In genomic region chr9:65120935-65121334, GRCm38 (mm10) we compare ENCODE assay signal across 9 mouse cellular contexts. TPM values are rescaled to one million over a fixed set of nuclear protein-coding genes. Genes with fewer than 3 reads are reported as not detected.
A peak's percentile ranks its signal among the peaks of the same experiment; 100 is the strongest.
DNase-seq lines count a peak whose midpoint lies in the region; ATAC-seq lines count a peak whose summit lies in the region.
"Had no signal": no experiment of that assay in that cellular context is flagged by ENCODE, and none has a peak within 500 bp of the region (broad histone marks: within the 10 kb centered on the region; RNA-seq: fewer than 3 reads in every experiment).

No protein-coding gene starts in this region.

- no peak overlapping the region for H3K27ac ChIP-seq in hindbrain, embryonic 10.5 days
- no peak overlapping the region for H3K27ac ChIP-seq in hindbrain, embryonic 13.5 days
- no peak overlapping the region for H3K27ac ChIP-seq in limb, embryonic 12.5 days
- H3K27ac ChIP-seq in midbrain, embryonic 15.5 days, result no peak overlapping the region
- H3K27ac ChIP-seq: liver, embryonic 15.5 days had no signal

- no peak overlapping the region for H3K4me3 ChIP-seq in hindbrain, embryonic 10.5 days
- no peak overlapping the region for H3K4me3 ChIP-seq in hindbrain, embryonic 13.5 days
- H3K4me3 ChIP-seq in limb, embryonic 12.5 days (replicated peaks), result no peak overlapping the region
- H3K4me3 ChIP-seq in midbrain, embryonic 15.5 days, result no peak overlapping the region
- H3K4me3 ChIP-seq: liver, embryonic 15.5 days had no signal

- peaks cover 46% of the 10 kb centered on the region for H3K27me3 ChIP-seq in hindbrain, embryonic 10.5 days (ENCODE audit: insufficient read depth, poor library complexity, severe bottlenecking)
- H3K27me3 ChIP-seq in hindbrain, embryonic 13.5 days, result peaks cover 31% of the 10 kb centered on the region
- H3K27me3 ChIP-seq in limb, embryonic 12.5 days, result peaks cover 37% of the 10 kb centered on the region
- H3K27me3 ChIP-seq in midbrain, embryonic 15.5 days (replicated peaks), result 0 out of 2 replicates have a peak, but pooled peaks cover 8% of the 10 kb centered on the region

- H3K9me3 ChIP-seq in hindbrain, embryonic 10.5 days, result no peaks in the 10 kb centered on the region
- no peaks in the 10 kb centered on the region for H3K9me3 ChIP-seq in hindbrain, embryonic 13.5 days
- H3K9me3 ChIP-seq in limb, embryonic 12.5 days, result no peaks in the 10 kb centered on the region
- no peaks in the 10 kb centered on the region for H3K9me3 ChIP-seq in midbrain, embryonic 15.5 days
- H3K9me3 ChIP-seq: liver, embryonic 15.5 days had no signal

- H3K4me1 ChIP-seq in hindbrain, embryonic 10.5 days (replicated peaks), result peaks cover 23% of the 10 kb centered on the region
- peaks cover 9% of the 10 kb centered on the region for H3K4me1 ChIP-seq in hindbrain, embryonic 13.5 days (replicated peaks)
- H3K4me1 ChIP-seq in limb, embryonic 12.5 days (replicated peaks), result 0 out of 2 replicates have a peak, but pooled peaks cover 7% of the 10 kb centered on the region
- peaks cover 7% of the 10 kb centered on the region for H3K4me1 ChIP-seq in midbrain, embryonic 15.5 days

- H3K9ac ChIP-seq in hindbrain, embryonic 13.5 days, result no peak overlapping the region
- H3K9ac ChIP-seq in limb, embryonic 12.5 days (replicated peaks), result no peak overlapping the region
- H3K9ac ChIP-seq in midbrain, embryonic 15.5 days, result no peak overlapping the region
- H3K9ac ChIP-seq: liver, embryonic 15.5 days had no signal

- peak; percentile 80 for DNase-seq in hindbrain, embryonic 10.5 days (ENCODE audit: low spot score)
- DNase-seq in cerebellum, postnatal 10 days, result peak; percentile 91 to 92
- peak; percentile 85 for DNase-seq in gastrocnemius, adult 18-20 months (ENCODE audit: low spot score)
- DNase-seq in kidney, adult 8-10 months, result peak; percentile 26 to 70
- peak; percentile 55 to 81 for DNase-seq in spleen, postnatal 4 days (ENCODE audit: low spot score in 2 of 2)

- no peak for ATAC-seq in hindbrain, embryonic 13.5 days (ENCODE audit: low FRiP score)
- peak; percentile 69; the same call in 1 of the 2 replicates for ATAC-seq in limb, embryonic 12.5 days (ENCODE audit: insufficient number of reproducible peaks, insufficient read depth, low FRiP score, low TSS enrichment, low read depth)
- ATAC-seq in midbrain, embryonic 15.5 days (replicated peaks), result peak; percentile 41; the same call in 1 of the 2 replicates

- WGBS in hindbrain, embryonic 10.5 days, result 8% methylated on average over 3 of the region's 3 CpGs
- WGBS in hindbrain, embryonic 13.5 days, result 11% methylated on average over 3 of the region's 3 CpGs
- 8% methylated on average over 3 of the region's 3 CpGs for WGBS in limb, embryonic 12.5 days
- 9% methylated on average over 3 of the region's 3 CpGs for whole genome bisulfite sequencing in midbrain, embryonic 15.5 days

- H3K4me2 ChIP-seq in hindbrain, embryonic 13.5 days, result no peak overlapping the region
- no peak overlapping the region for H3K4me2 ChIP-seq in limb, embryonic 12.5 days
- H3K4me2 ChIP-seq in midbrain, embryonic 15.5 days, result no peak overlapping the region
- H3K4me2 ChIP-seq: liver, embryonic 15.5 days had no signal

- peaks cover 20% of the 10 kb centered on the region for H3K36me3 ChIP-seq in hindbrain, embryonic 10.5 days
- H3K36me3 ChIP-seq in hindbrain, embryonic 13.5 days, result peaks cover 20% of the 10 kb centered on the region
- peaks cover 33% of the 10 kb centered on the region for H3K36me3 ChIP-seq in limb, embryonic 12.5 days
- H3K36me3 ChIP-seq in midbrain, embryonic 15.5 days (replicated peaks), result no peaks in the 10 kb centered on the region
- H3K36me3 ChIP-seq: liver, embryonic 15.5 days had no signal

RNA-seq across cellular contexts. Expression of gene Igdcc4, which starts 19.6 kb away (rescaled TPM):
- polyA plus RNA-seq in hindbrain, embryonic 10.5 days (2016; fragmentation: Nextera tagmentation; extraction: Ambion mirVana), result 8.3 and 10.4 TPM in 2 replicates
- 9.7 TPM in 2 replicates for polyA plus RNA-seq in hindbrain, embryonic 13.5 days (2015; fragmentation: Nextera tagmentation; extraction: Ambion mirVana)
- total RNA-seq in gastrocnemius, adult 18-20 months (2021), result 10 to 100 TPM; 28.7 to 29.4 TPM
- polyA plus RNA-seq in limb, embryonic 12.5 days (2016; fragmentation: Nextera tagmentation; extraction: Ambion mirVana), result 15.7 and 18.2 TPM in 2 replicates
- 16.8 and 17.3 TPM in 2 replicates for polyA plus RNA-seq in midbrain, embryonic 15.5 days (2015; fragmentation: Nextera tagmentation; extraction: Ambion mirVana)

RNA-seq across cellular contexts. Expression of gene Igdcc3, which starts 20.1 kb away (rescaled TPM):
- polyA plus RNA-seq in hindbrain, embryonic 10.5 days (2016; fragmentation: Nextera tagmentation; extraction: Ambion mirVana), result 218 and 357 TPM in 2 replicates
- 13.8 and 15.5 TPM in 2 replicates for polyA plus RNA-seq in hindbrain, embryonic 13.5 days (2015; fragmentation: Nextera tagmentation; extraction: Ambion mirVana)
- under 1 TPM; 0.21 to 0.32 TPM for total RNA-seq in gastrocnemius, adult 18-20 months (2021)
- 6.2 and 6.4 TPM in 2 replicates for polyA plus RNA-seq in limb, embryonic 12.5 days (2016; fragmentation: Nextera tagmentation; extraction: Ambion mirVana)
- polyA plus RNA-seq in midbrain, embryonic 15.5 days (2015; fragmentation: Nextera tagmentation; extraction: Ambion mirVana), result 12.8 and 14.1 TPM in 2 replicates

Comparison
In these comparisons a context has a peak if more than half of its experiments do, and no peak if none do; other contexts are left out.
1. RNA of gene Igdcc3, which starts 20.1 kb away (polyA plus RNA-seq): 218 to 357 TPM in hindbrain, embryonic 10.5 days; 12.8 to 14.1 TPM in midbrain, embryonic 15.5 days, 13.8 to 15.5 TPM in hindbrain, embryonic 13.5 days and 6.2 to 6.4 TPM in limb, embryonic 12.5 days; every median in the first group is over 10 times any median in the second.
2. Peak in every context shown above with its lines, with median percentiles within 50 percentile points of each other: DNase-seq.